26 mouse cellular contexts compared by ENCODE assay signal in the genomic region with DNA sequence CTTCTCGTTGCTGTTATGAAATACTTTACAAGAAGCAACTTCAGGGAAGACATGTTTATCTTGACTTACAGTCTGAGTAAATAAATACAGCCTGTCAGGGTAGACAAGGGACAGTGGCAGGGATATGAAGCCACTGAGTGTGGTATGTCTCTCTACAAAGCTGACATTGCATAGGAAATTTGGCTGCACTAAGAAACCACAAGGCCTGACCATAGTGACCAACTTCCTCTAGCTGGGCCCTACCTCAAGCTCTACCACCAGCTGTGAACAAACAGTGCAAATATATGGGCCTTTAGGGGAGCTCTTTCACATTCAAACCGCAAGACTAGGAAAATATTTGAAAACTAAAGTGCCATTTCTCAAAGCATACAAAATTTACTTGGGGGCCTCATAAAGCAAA.
A peak's percentile ranks its signal among the peaks of the same experiment; 100 is the strongest.
DNase-seq lines count a peak whose midpoint lies in the region; ATAC-seq and TF ChIP-seq lines count a peak whose summit lies in the region.
"Had no signal": no experiment of that assay in that cellular context is flagged by ENCODE, and none has a peak within 500 bp of the region (broad histone marks: within the 10 kb centered on the region; RNA-seq: fewer than 3 reads in every experiment).

No protein-coding gene starts in this region.

- H3K27ac ChIP-seq in kidney, postnatal 0 days: no peak overlapping the region
- no peak overlapping the region for H3K27ac ChIP-seq in kidney, embryonic 16.5 days (ENCODE audit: low read length)
- H3K27ac ChIP-seq: embryonic facial prominence, embryonic 15.5 days; forebrain, embryonic 10.5 days; gastrocnemius, adult 2 months; heart, embryonic 13.5 days; hindbrain, embryonic 13.5 days; hindbrain, postnatal 0 days had no signal

- no peak for TF ChIP-seq CTCF in kidney, postnatal 0 days (IDR thresholded peaks at IDR 0.05; ENCODE audit: low read depth)

- H3K9me3 ChIP-seq in kidney, postnatal 0 days (replicated peaks; ENCODE audit: low read length): no peaks in the 10 kb centered on the region
- H3K9me3 ChIP-seq in kidney, embryonic 16.5 days (ENCODE audit: low read length): no peaks in the 10 kb centered on the region
- H3K9me3 ChIP-seq: embryonic facial prominence, embryonic 15.5 days; forebrain, embryonic 10.5 days; heart, embryonic 13.5 days; hindbrain, embryonic 13.5 days had no signal

- H3K27me3 ChIP-seq in kidney, postnatal 0 days (ENCODE audit: insufficient read depth, low read length): no peaks in the 10 kb centered on the region
- no peaks in the 10 kb centered on the region for H3K27me3 ChIP-seq in kidney, embryonic 16.5 days (ENCODE audit: insufficient read depth, low read length)
- H3K27me3 ChIP-seq: CH12.LX; embryonic facial prominence, embryonic 15.5 days; heart, embryonic 13.5 days; hindbrain, embryonic 13.5 days; Patski had no signal

- peak; percentile 18 for DNase-seq in kidney, postnatal 0 days (ENCODE audit: low spot score)
- no peak for DNase-seq in cerebellum, adult 9-11 months
- DNase-seq in cerebellum, adult 11-12 months: no peak
- no peak for DNase-seq in embryo, embryonic 10 days (ENCODE audit: low spot score)
- DNase-seq: adrenal gland, postnatal 14 days; cerebellum, adult 11 months; cerebellum, adult 9-10 months; cerebellum, postnatal 36 days; embryo, embryonic 11 days; gastrocnemius, adult 2 months; gastrocnemius, postnatal 25 days; heart, adult 11 months; heart, postnatal 4 days had no signal

- 68% methylated on average over 2 of the region's 2 CpGs for WGBS in kidney, postnatal 0 days
- WGBS in kidney, embryonic 16.5 days: 62% methylated on average over 2 of the region's 2 CpGs

- H3K36me3 ChIP-seq in kidney, postnatal 0 days (ENCODE audit: insufficient read depth, low read length): no peaks in the 10 kb centered on the region
- no peaks in the 10 kb centered on the region for H3K36me3 ChIP-seq in kidney, embryonic 16.5 days (ENCODE audit: insufficient read depth, low read length)
- H3K36me3 ChIP-seq: embryonic facial prominence, embryonic 15.5 days; forebrain, embryonic 10.5 days; heart, embryonic 13.5 days; hindbrain, embryonic 13.5 days had no signal

- ATAC-seq in kidney, postnatal 0 days (replicated peaks; ENCODE audit: low FRiP score, low read depth): no peak
- ATAC-seq in kidney, embryonic 16.5 days (ENCODE audit: low FRiP score, low TSS enrichment): no peak
- ATAC-seq in granulocyte monocyte progenitor cell, adult 5-6 weeks (replicated peaks; ENCODE audit: poor library complexity, severe bottlenecking): peak; percentile 98
- ATAC-seq in megakaryocyte progenitor cell, adult 5-6 weeks (replicated peaks; ENCODE audit: poor library complexity): peak; percentile 97
- ATAC-seq: activated CD4-positive, CD25-positive, alpha-beta regulatory T cell, adult 4 months; forebrain, embryonic 14.5 days; hindbrain, postnatal 0 days had no signal

- H3K4me1 ChIP-seq in kidney, postnatal 0 days (replicated peaks; ENCODE audit: insufficient read depth, low read length): no peaks in the 10 kb centered on the region; the same call in 1 of the 2 replicates
- peaks cover 4% of the 10 kb centered on the region; the same call in 1 of the 2 replicates for H3K4me1 ChIP-seq in kidney, embryonic 16.5 days (ENCODE audit: insufficient read depth, low read length)
- H3K4me1 ChIP-seq: embryonic facial prominence, embryonic 15.5 days; heart, embryonic 13.5 days; hindbrain, embryonic 13.5 days had no signal

- H3K9ac ChIP-seq in kidney, postnatal 0 days (ENCODE audit: low read depth, low read length): no peak overlapping the region
- H3K9ac ChIP-seq in kidney, embryonic 16.5 days (replicated peaks; ENCODE audit: low read length): no peak overlapping the region
- H3K9ac ChIP-seq: embryonic facial prominence, embryonic 15.5 days; heart, embryonic 13.5 days; hindbrain, embryonic 13.5 days had no signal

- no peak overlapping the region for H3K4me3 ChIP-seq in kidney, postnatal 0 days (replicated peaks; ENCODE audit: low read depth, low read length)
- no peak overlapping the region for H3K4me3 ChIP-seq in kidney, embryonic 16.5 days (ENCODE audit: low read length)
- H3K4me3 ChIP-seq: embryonic facial prominence, embryonic 15.5 days; erythroblast, embryonic 14.5 days; forebrain, embryonic 10.5 days; gastrocnemius, adult 2 months; heart, embryonic 13.5 days; hindbrain, embryonic 13.5 days had no signal

- no peak overlapping the region for H3K4me2 ChIP-seq in kidney, postnatal 0 days (ENCODE audit: low read length)
- H3K4me2 ChIP-seq in kidney, embryonic 16.5 days (replicated peaks; ENCODE audit: low read depth, low read length): no peak overlapping the region
- H3K4me2 ChIP-seq: embryonic facial prominence, embryonic 15.5 days; heart, embryonic 13.5 days; hindbrain, embryonic 13.5 days had no signal

Comparison
In these comparisons a context has a peak if more than half of its experiments do, and no peak if none do; other contexts are left out.
1. ATAC-seq: peak in granulocyte monocyte progenitor cell, adult 5-6 weeks (single experiment) and megakaryocyte progenitor cell, adult 5-6 weeks (single experiment); none in kidney, postnatal 0 days (single experiment) and kidney, embryonic 16.5 days (single experiment).